Mouse (Mus musculus): ENCODE measurements around the gene Flnb. TPM values are rescaled to one million over a fixed set of nuclear protein-coding genes. Genes with fewer than 3 reads are reported as not detected.

Gene Flnb
- polyA plus RNA-seq, 1 experiment, result not detected

DNA sequence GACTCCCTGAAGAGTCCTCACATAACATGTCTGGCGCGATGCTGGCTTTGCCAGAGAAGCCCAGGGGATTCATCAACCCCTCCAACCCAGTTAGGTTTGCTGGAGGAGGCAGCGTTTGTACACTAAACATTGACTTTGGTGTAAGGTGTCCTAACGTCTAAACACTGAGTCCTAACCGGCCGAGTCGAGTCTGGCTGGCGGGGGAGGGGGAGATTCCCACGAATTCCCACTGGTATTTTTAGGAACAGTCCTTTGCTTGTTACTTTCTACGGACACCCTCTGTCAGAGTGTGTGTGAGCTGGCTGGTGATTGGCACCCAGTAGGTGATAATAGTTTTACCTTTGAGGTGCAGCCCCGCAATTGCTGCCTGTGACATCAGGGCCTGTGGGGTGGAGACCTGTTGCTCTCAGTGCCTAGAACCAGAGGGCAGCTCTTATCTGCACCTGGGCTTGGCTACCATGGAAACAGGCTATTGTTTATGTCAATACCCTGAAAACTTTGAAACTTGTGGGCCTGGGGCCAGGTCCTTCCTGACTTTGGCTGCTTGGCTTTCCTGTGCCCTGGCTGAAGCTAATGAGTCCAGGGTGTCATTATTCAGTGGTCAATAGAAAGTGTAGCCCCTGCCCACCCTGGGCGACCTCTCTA, 135.0 kb downstream of the Flnb start:
- 38% methylated on average over 12 of the region's 12 CpGs for WGBS
- no peak overlapping the region for H3K27ac ChIP-seq (ENCODE audit: insufficient read depth, low read depth, low read length)
- no peaks in the 10 kb centered on the region for H3K4me1 ChIP-seq (ENCODE audit: control insufficient read depth, insufficient read depth, low read length)
- H3K4me3 ChIP-seq (ENCODE audit: insufficient read depth, low read depth, low read length), result no peak overlapping the region
- TF ChIP-seq CTCF (IDR thresholded peaks at IDR 0.05; ENCODE audit: insufficient read depth, low read depth, low read length), result no peak
- TF ChIP-seq POLR2A (IDR thresholded peaks at IDR 0.05; ENCODE audit: insufficient read depth, low read depth, low read length), result no peak

DNA sequence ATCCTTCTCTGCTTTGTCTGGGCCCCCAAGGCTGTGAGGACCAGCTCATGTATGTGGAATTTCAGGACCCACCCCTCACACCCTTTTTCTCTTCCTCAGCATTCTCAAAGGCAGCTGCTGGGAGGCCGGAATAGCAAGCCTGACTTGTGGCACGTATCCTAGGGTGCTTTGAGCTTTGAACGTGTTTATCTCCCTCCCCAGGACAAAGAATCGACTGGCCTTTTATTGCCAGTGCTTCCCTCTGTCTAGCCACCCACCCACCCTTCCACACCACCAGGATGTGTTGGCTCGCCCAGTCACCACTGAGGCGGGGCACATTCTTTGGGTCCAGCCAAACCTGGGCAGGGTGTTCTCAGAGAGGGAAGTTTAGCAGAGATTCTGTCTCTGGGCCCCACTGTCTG, 136.3 kb downstream of the Flnb start:
- WGBS, result 57% methylated on average over 6 of the region's 6 CpGs
- TF ChIP-seq POLR2A (IDR thresholded peaks at IDR 0.05; ENCODE audit: insufficient read depth, low read depth, low read length) (no peak), CTCF (IDR thresholded peaks at IDR 0.05; ENCODE audit: insufficient read depth, low read depth, low read length) (no peak)
- no peaks in the 10 kb centered on the region for H3K4me1 ChIP-seq (ENCODE audit: control insufficient read depth, insufficient read depth, low read length)
- H3K4me3 ChIP-seq (ENCODE audit: insufficient read depth, low read depth, low read length), result no peak overlapping the region
- H3K27ac ChIP-seq (ENCODE audit: insufficient read depth, low read depth, low read length), result no peak overlapping the region

DNA sequence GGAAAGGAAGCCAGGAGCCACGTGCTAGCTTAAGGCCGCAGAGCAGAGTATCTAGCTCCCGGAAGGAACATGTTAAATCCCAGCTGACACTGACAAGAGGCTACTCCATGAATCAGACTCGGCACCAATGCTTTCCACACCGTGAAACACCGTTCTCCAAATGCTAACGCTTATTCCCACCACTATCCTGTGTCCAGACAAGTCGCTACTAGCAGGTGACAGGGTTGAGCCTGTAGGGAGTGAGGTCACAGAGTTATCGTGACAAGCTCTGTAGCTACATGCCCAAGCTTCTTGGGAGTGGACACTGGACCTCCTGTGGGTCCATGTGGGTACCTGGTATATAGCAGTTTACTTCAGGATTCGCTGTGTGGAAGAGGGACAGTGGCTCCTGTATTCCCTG, 138.7 kb downstream of the Flnb start:
- Histone ChIP-seq H3K4me1 (ENCODE audit: control insufficient read depth, insufficient read depth, low read length) (no peaks in the 10 kb centered on the region), H3K27ac (ENCODE audit: insufficient read depth, low read depth, low read length) (no peak overlapping the region), H3K4me3 (ENCODE audit: insufficient read depth, low read depth, low read length) (no peak overlapping the region)
- TF ChIP-seq POLR2A (IDR thresholded peaks at IDR 0.05; ENCODE audit: insufficient read depth, low read depth, low read length) (no peak), CTCF (IDR thresholded peaks at IDR 0.05; ENCODE audit: insufficient read depth, low read depth, low read length) (no peak)
- WGBS, result 87% methylated on average over 10 of the region's 10 CpGs

DNA sequence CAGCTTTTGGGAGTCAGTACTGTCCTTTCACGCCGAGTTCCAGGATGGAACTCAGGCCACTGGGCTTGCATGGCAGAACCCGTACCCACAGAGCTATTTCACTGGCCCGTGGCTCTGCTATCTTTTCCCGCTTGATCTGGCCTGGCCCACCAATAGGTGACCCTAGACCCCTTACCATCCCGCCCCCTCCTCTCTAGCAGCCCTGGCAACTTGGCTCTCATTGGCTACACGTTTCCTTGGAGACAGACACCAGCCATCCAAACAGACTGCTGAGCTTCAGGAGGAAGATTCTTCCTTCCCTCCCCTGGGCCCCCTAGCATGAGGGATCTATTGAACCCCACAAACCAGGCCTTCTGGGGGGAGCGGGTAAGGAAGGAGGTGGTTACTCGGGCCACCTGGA, 139.3 kb downstream of the Flnb start, which contains the start of gene Gm45521:
Gm45521 (plus strand) TSS at position 240 of the 400 bp plus-strand sequence.
- WGBS, result 71% methylated on average over 9 of the region's 9 CpGs
- TF ChIP-seq CTCF (IDR thresholded peaks at IDR 0.05; ENCODE audit: insufficient read depth, low read depth, low read length), result no peak
- TF ChIP-seq POLR2A (IDR thresholded peaks at IDR 0.05; ENCODE audit: insufficient read depth, low read depth, low read length), result no peak
- Histone ChIP-seq H3K4me1 (ENCODE audit: control insufficient read depth, insufficient read depth, low read length) (no peaks in the 10 kb centered on the region), H3K27ac (ENCODE audit: insufficient read depth, low read depth, low read length) (no peak within 1 kb of the TSS), H3K4me3 (ENCODE audit: insufficient read depth, low read depth, low read length) (no peak within 1 kb of the TSS)

DNA sequence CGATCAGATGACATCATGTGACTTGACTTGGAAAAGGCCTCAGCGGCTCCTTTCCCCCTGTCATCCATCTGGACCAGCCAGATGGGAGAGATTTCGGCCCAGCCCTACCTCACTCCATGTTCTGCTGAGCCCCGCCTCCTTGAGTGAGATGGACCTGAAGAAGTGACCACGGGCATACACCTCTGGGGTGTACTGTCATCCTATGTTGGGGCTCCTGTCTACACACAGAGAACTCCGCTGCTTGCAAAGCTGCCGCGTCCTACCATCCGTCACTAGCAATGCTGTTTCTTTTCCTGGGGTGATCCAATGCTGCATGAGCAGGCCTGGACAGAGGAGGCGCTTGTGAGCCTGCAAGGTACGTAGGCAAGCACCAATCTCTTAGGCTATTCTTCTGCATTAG, 142.9 kb downstream of the Flnb start:
- no peak overlapping the region for H3K27ac ChIP-seq (ENCODE audit: insufficient read depth, low read depth, low read length)
- 63% methylated on average over 11 of the region's 11 CpGs for WGBS
- H3K4me1 ChIP-seq (ENCODE audit: control insufficient read depth, insufficient read depth, low read length), result no peaks in the 10 kb centered on the region
- no peak for TF ChIP-seq CTCF (IDR thresholded peaks at IDR 0.05; ENCODE audit: insufficient read depth, low read depth, low read length)
- no peak overlapping the region for H3K4me3 ChIP-seq (ENCODE audit: insufficient read depth, low read depth, low read length)

- 56% methylated on average over 5 of the region's 5 CpGs for WGBS
- no peak overlapping the region for H3K4me3 ChIP-seq (ENCODE audit: insufficient read depth, low read depth, low read length)
- no peak overlapping the region for H3K27ac ChIP-seq (ENCODE audit: insufficient read depth, low read depth, low read length)
- TF ChIP-seq POLR2A (IDR thresholded peaks at IDR 0.05; ENCODE audit: insufficient read depth, low read depth, low read length), result no peak
- no peak for TF ChIP-seq CTCF (IDR thresholded peaks at IDR 0.05; ENCODE audit: insufficient read depth, low read depth, low read length)
- H3K4me1 ChIP-seq (ENCODE audit: control insufficient read depth, insufficient read depth, low read length), result no peaks in the 10 kb centered on the region
These were observed 144.0 kb downstream of the Flnb start for GRCm38 (mm10) chr14:7961714-7962113.

DNA sequence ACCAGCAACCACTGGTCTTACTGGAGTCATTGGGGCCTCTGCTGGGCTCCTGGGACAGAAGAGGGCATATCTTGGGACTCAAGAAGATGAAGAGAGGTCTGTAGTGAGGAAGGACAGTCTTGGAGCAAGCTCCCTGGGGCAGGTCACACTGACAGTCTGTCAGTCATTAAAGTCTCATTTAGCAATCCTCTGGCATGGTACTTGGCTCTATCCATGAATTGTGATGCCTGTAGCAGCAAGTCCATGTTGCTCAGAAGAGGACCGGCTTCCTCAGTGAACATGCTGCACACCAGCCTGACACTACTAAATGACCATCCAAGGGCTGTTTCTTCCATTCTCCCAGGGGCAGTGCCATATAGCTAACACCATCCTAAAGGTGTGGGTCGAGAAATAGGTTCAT, 144.9 kb downstream of the Flnb start:
- H3K27ac ChIP-seq (ENCODE audit: insufficient read depth, low read depth, low read length), result no peak overlapping the region
- 89% methylated on average over 2 of the region's 2 CpGs for WGBS
- TF ChIP-seq CTCF (IDR thresholded peaks at IDR 0.05; ENCODE audit: insufficient read depth, low read depth, low read length) (no peak), POLR2A (IDR thresholded peaks at IDR 0.05; ENCODE audit: insufficient read depth, low read depth, low read length) (no peak)
- H3K4me3 ChIP-seq (ENCODE audit: insufficient read depth, low read depth, low read length), result no peak overlapping the region
- no peaks in the 10 kb centered on the region for H3K4me1 ChIP-seq (ENCODE audit: control insufficient read depth, insufficient read depth, low read length)

DNA sequence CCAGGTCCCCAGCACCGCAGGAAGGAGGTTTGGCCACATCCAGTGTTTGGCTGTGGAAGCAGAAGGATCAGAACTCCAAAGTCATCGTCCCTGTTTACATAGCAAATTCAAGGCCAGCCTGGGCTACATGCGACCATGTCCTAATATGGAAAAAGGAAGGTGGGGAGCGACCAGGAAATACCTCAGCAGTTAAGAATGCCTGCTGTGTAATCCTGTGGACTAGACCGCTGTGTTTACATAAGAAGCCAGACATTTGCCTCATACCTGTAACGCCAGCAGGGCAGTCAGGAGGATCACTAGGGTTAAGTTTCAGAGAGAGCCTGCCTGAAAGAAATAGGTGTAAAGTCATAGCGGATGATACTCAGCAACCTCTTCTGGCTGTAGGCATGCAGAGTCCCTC, 145.4 kb downstream of the Flnb start:
- TF ChIP-seq POLR2A (IDR thresholded peaks at IDR 0.05; ENCODE audit: insufficient read depth, low read depth, low read length), result no peak
- TF ChIP-seq CTCF (IDR thresholded peaks at IDR 0.05; ENCODE audit: insufficient read depth, low read depth, low read length), result no peak
- WGBS, result 73% methylated on average over 7 of the region's 7 CpGs
- H3K4me1 ChIP-seq (ENCODE audit: control insufficient read depth, insufficient read depth, low read length), result no peaks in the 10 kb centered on the region
- no peak overlapping the region for H3K27ac ChIP-seq (ENCODE audit: insufficient read depth, low read depth, low read length)
- no peak overlapping the region for H3K4me3 ChIP-seq (ENCODE audit: insufficient read depth, low read depth, low read length)

- Histone ChIP-seq H3K27ac (ENCODE audit: insufficient read depth, low read depth, low read length) (no peak overlapping the region), H3K4me1 (ENCODE audit: control insufficient read depth, insufficient read depth, low read length) (no peaks in the 10 kb centered on the region), H3K4me3 (ENCODE audit: insufficient read depth, low read depth, low read length) (no peak overlapping the region)
- 56% methylated on average over 11 of the region's 11 CpGs for WGBS
- TF ChIP-seq CTCF (IDR thresholded peaks at IDR 0.05; ENCODE audit: insufficient read depth, low read depth, low read length) (no peak), POLR2A (IDR thresholded peaks at IDR 0.05; ENCODE audit: insufficient read depth, low read depth, low read length) (no peak)
These were observed 146.6 kb downstream of the Flnb start for GRCm38 (mm10) chr14:7964219-7964889.
